ENCODE assay signal across 7 mouse cellular contexts in genomic region chr5:137268131-137268910, GRCm38 (mm10). TPM values are rescaled to one million over a fixed set of nuclear protein-coding genes. Genes with fewer than 3 reads are reported as not detected.
A peak's percentile ranks its signal among the peaks of the same experiment; 100 is the strongest.
DNase-seq lines count a peak whose midpoint lies in the region; ATAC-seq and TF ChIP-seq lines count a peak whose summit lies in the region.

No protein-coding gene starts in this region.

- ATAC-seq in hindbrain, embryonic 13.5 days (ENCODE audit: low FRiP score): no peak
- ATAC-seq in midbrain, embryonic 16.5 days: no peak

- H3K4me3 ChIP-seq in ES-Bruce4 (ENCODE audit: low read depth, low read length): peak overlapping the region; percentile 46
- 0 out of 2 replicates have a peak overlapping the region, but pooled peaks have one; percentile 4 for H3K4me3 ChIP-seq in cortical plate, adult 2 months (ENCODE audit: insufficient read depth, low read length)
- no peak overlapping the region for H3K4me3 ChIP-seq in hindbrain, embryonic 13.5 days
- no peak overlapping the region for H3K4me3 ChIP-seq in midbrain, embryonic 16.5 days (ENCODE audit: low read depth, low read length)

- 28% methylated on average over 17 of the region's 18 CpGs for WGBS in hindbrain, embryonic 13.5 days
- WGBS in midbrain, embryonic 16.5 days: 33% methylated on average over 13 of the region's 18 CpGs

- DNase-seq in frontal cortex, adult 2 months (ENCODE audit: extremely low spot score in 1 of 2, low spot score in 1 of 2): no peak
- DNase-seq in gastrocnemius, postnatal 25 days: no peak
- DNase-seq in lung, postnatal 25 days (ENCODE audit: low spot score): no peak

- TF ChIP-seq CTCF in ES-Bruce4 (IDR thresholded peaks at IDR 0.05; ENCODE audit: low read depth, low read length): no peak
- no peak for TF ChIP-seq CTCF in cortical plate, adult 2 months (IDR thresholded peaks at IDR 0.05; ENCODE audit: extremely low read depth, insufficient read depth, low read length)

- peak; percentile 50; the same call in 1 of the 2 replicates for TF ChIP-seq EP300 in ES-Bruce4 (IDR thresholded peaks at IDR 0.05; ENCODE audit: insufficient read depth, low read depth, low read length)

- H3K36me3 ChIP-seq in ES-Bruce4 (ENCODE audit: control insufficient read depth, insufficient read depth, low read length, poor library complexity, severe bottlenecking): no peaks in the 10 kb centered on the region
- H3K36me3 ChIP-seq in hindbrain, embryonic 13.5 days: no peaks in the 10 kb centered on the region
- H3K36me3 ChIP-seq in midbrain, embryonic 16.5 days (ENCODE audit: control insufficient read depth, insufficient read depth, low read length): no peaks in the 10 kb centered on the region

- TF ChIP-seq POLR2A in ES-Bruce4 (IDR thresholded peaks at IDR 0.05; ENCODE audit: insufficient read depth, low read length): no peak
- TF ChIP-seq POLR2A in cortical plate, adult 2 months (IDR thresholded peaks at IDR 0.05; ENCODE audit: extremely low read depth, insufficient read depth, low read length): no peak

- no peaks in the 10 kb centered on the region for H3K27me3 ChIP-seq in ES-Bruce4 (ENCODE audit: control insufficient read depth, insufficient read depth, low read length, poor library complexity, severe bottlenecking)
- 0 out of 2 replicates have a peak, but pooled peaks cover 5% of the 10 kb centered on the region for H3K27me3 ChIP-seq in hindbrain, embryonic 13.5 days
- H3K27me3 ChIP-seq in midbrain, embryonic 16.5 days (ENCODE audit: control insufficient read depth, insufficient read depth, low read depth, low read length): no peaks in the 10 kb centered on the region

- H3K4me2 ChIP-seq in hindbrain, embryonic 13.5 days: 0 out of 2 replicates have a peak overlapping the region, but pooled peaks have one; percentile 19
- H3K4me2 ChIP-seq in midbrain, embryonic 16.5 days (ENCODE audit: low read length): peak overlapping the region; percentile 12; the same call in 1 of the 2 replicates

- peak overlapping the region; percentile 20; the same call in 1 of the 2 replicates for H3K9ac ChIP-seq in ES-Bruce4 (ENCODE audit: low read depth, poor library complexity, severe bottlenecking)
- no peak overlapping the region for H3K9ac ChIP-seq in hindbrain, embryonic 13.5 days
- 0 out of 2 replicates have a peak overlapping the region, but pooled peaks have one; percentile 20 for H3K9ac ChIP-seq in midbrain, embryonic 16.5 days (ENCODE audit: low read depth, low read length)

- peak overlapping the region; percentile 69; the same call in 1 of the 2 replicates for H3K27ac ChIP-seq in ES-Bruce4 (ENCODE audit: insufficient read depth, low read length)
- H3K27ac ChIP-seq in cortical plate, adult 2 months (ENCODE audit: insufficient read depth, low read length): no peak overlapping the region
- H3K27ac ChIP-seq in hindbrain, embryonic 13.5 days: no peak overlapping the region
- H3K27ac ChIP-seq in midbrain, embryonic 16.5 days (ENCODE audit: low read length): no peak overlapping the region

- no peaks in the 10 kb centered on the region for H3K9me3 ChIP-seq in ES-Bruce4 (replicated peaks; ENCODE audit: control insufficient read depth, insufficient read depth, low read length, poor library complexity, severe bottlenecking)
- H3K9me3 ChIP-seq in hindbrain, embryonic 13.5 days: peaks cover 3% of the 10 kb centered on the region; the same call in 1 of the 2 replicates
- H3K9me3 ChIP-seq in midbrain, embryonic 16.5 days (replicated peaks; ENCODE audit: control insufficient read depth, low read length, poor library complexity, severe bottlenecking): peaks cover 3% of the 10 kb centered on the region

- H3K4me1 ChIP-seq in ES-Bruce4 (ENCODE audit: control insufficient read depth, insufficient read depth, low read length): no peaks in the 10 kb centered on the region
- no peaks in the 10 kb centered on the region for H3K4me1 ChIP-seq in cortical plate, adult 2 months (ENCODE audit: control insufficient read depth, insufficient read depth, low read length)
- peaks cover 5% of the 10 kb centered on the region; the same call in 1 of the 2 replicates for H3K4me1 ChIP-seq in hindbrain, embryonic 13.5 days (replicated peaks)
- H3K4me1 ChIP-seq in midbrain, embryonic 16.5 days (ENCODE audit: control insufficient read depth, insufficient read depth, low read length): no peaks in the 10 kb centered on the region

RNA-seq across cellular contexts. Expression of gene Ache, which starts 19.0 kb away (rescaled TPM):
- polyA plus RNA-seq in ES-Bruce4 (2011; ENCODE audit: insufficient read depth, insufficient read length, low read depth, missing spikeins): 0.31 TPM in 1 of 2 replicates, not detected in the other
- 57.9 and 62.3 TPM in 2 replicates for polyA plus RNA-seq in cortical plate, adult 2 months (2012; rRNA removed)
- polyA plus RNA-seq in hindbrain, embryonic 13.5 days (2015; fragmentation: Nextera tagmentation; extraction: Ambion mirVana): 22.2 and 23.8 TPM in 2 replicates
- 46.5 and 65.9 TPM in 2 replicates for polyA plus RNA-seq in midbrain, embryonic 16.5 days (2015; fragmentation: Nextera tagmentation; extraction: Ambion mirVana)
- 63.7 and 65.6 TPM in 2 replicates for polyA plus RNA-seq in frontal cortex, adult 2 months (2012; rRNA removed)
- total RNA-seq in gastrocnemius, postnatal 25 days (2021): 10 to 100 TPM; 26.4 to 40.7 TPM

RNA-seq across cellular contexts. Expression of gene Ufsp1, which starts 26.1 kb away (rescaled TPM):
- 6.4 and 8.7 TPM in 2 replicates for polyA plus RNA-seq in ES-Bruce4 (2011; ENCODE audit: insufficient read depth, insufficient read length, low read depth, missing spikeins)
- 13.3 and 14.1 TPM in 2 replicates for polyA plus RNA-seq in cortical plate, adult 2 months (2012; rRNA removed)
- polyA plus RNA-seq in hindbrain, embryonic 13.5 days (2015; fragmentation: Nextera tagmentation; extraction: Ambion mirVana): 12.9 and 14.1 TPM in 2 replicates
- polyA plus RNA-seq in midbrain, embryonic 16.5 days (2015; fragmentation: Nextera tagmentation; extraction: Ambion mirVana): 18.4 and 20.9 TPM in 2 replicates
- 12.4 and 13.1 TPM in 2 replicates for polyA plus RNA-seq in frontal cortex, adult 2 months (2012; rRNA removed)
- 10 to 100 TPM; 18.3 to 24.4 TPM for total RNA-seq in gastrocnemius, postnatal 25 days (2021)

RNA-seq across cellular contexts. Expression of gene Srrt, which starts 39.2 kb away (rescaled TPM):
- 121 and 139 TPM in 2 replicates for polyA plus RNA-seq in ES-Bruce4 (2011; ENCODE audit: insufficient read depth, insufficient read length, low read depth, missing spikeins)
- 226 and 239 TPM in 2 replicates for polyA plus RNA-seq in cortical plate, adult 2 months (2012; rRNA removed)
- polyA plus RNA-seq in hindbrain, embryonic 13.5 days (2015; fragmentation: Nextera tagmentation; extraction: Ambion mirVana): 105 and 113 TPM in 2 replicates
- polyA plus RNA-seq in midbrain, embryonic 16.5 days (2015; fragmentation: Nextera tagmentation; extraction: Ambion mirVana): 97.2 and 103 TPM in 2 replicates
- polyA plus RNA-seq in frontal cortex, adult 2 months (2012; rRNA removed): 268 and 278 TPM in 2 replicates
- total RNA-seq in gastrocnemius, postnatal 25 days (2021): 10 to 100 TPM; 38.5 to 44.7 TPM

RNA-seq across cellular contexts. Expression of gene Trip6, which starts 45.9 kb away (rescaled TPM):
- 22.2 and 23.2 TPM in 2 replicates for polyA plus RNA-seq in ES-Bruce4 (2011; ENCODE audit: insufficient read depth, insufficient read length, low read depth, missing spikeins)
- polyA plus RNA-seq in cortical plate, adult 2 months (2012; rRNA removed): 8.4 and 8.8 TPM in 2 replicates
- polyA plus RNA-seq in hindbrain, embryonic 13.5 days (2015; fragmentation: Nextera tagmentation; extraction: Ambion mirVana): 19.2 and 20.0 TPM in 2 replicates
- polyA plus RNA-seq in midbrain, embryonic 16.5 days (2015; fragmentation: Nextera tagmentation; extraction: Ambion mirVana): 13.1 TPM in 2 replicates
- 8.5 and 9.0 TPM in 2 replicates for polyA plus RNA-seq in frontal cortex, adult 2 months (2012; rRNA removed)
- 1 to 10 TPM; 5.2 to 5.3 TPM for total RNA-seq in gastrocnemius, postnatal 25 days (2021)

RNA-seq across cellular contexts. Expression of gene Muc3a, which starts 56.1 kb away (rescaled TPM):
- polyA plus RNA-seq in ES-Bruce4 (2011; ENCODE audit: insufficient read depth, insufficient read length, low read depth, missing spikeins): 2.2 and 2.5 TPM in 2 replicates
- 26.9 and 28.3 TPM in 2 replicates for polyA plus RNA-seq in cortical plate, adult 2 months (2012; rRNA removed)
- polyA plus RNA-seq in hindbrain, embryonic 13.5 days (2015; fragmentation: Nextera tagmentation; extraction: Ambion mirVana): 0.12 and 0.13 TPM in 2 replicates
- polyA plus RNA-seq in midbrain, embryonic 16.5 days (2015; fragmentation: Nextera tagmentation; extraction: Ambion mirVana): 0.44 and 0.50 TPM in 2 replicates
- polyA plus RNA-seq in frontal cortex, adult 2 months (2012; rRNA removed): 28.3 and 33.2 TPM in 2 replicates
- total RNA-seq in gastrocnemius, postnatal 25 days (2021): under 1 TPM; 0.15 to 0.27 TPM

Comparison
In these comparisons a context has a peak if more than half of its experiments do, and no peak if none do; other contexts are left out.
1. H3K4me3 ChIP-seq: peak in ES-Bruce4 (single experiment) and cortical plate, adult 2 months (single experiment); none in hindbrain, embryonic 13.5 days (single experiment) and midbrain, embryonic 16.5 days (single experiment).
2. RNA of gene Ache, which starts 19.0 kb away (polyA plus RNA-seq): 46.5 to 65.9 TPM in midbrain, embryonic 16.5 days, 63.7 to 65.6 TPM in frontal cortex, adult 2 months, 57.9 to 62.3 TPM in cortical plate, adult 2 months and 22.2 to 23.8 TPM in hindbrain, embryonic 13.5 days; 0.31 TPM in ES-Bruce4; every median in the first group is over 10 times any median in the second.